In genomic region chr3:102992936-102993335, GRCm38 (mm10) we compare ENCODE assay signal across 33 mouse cellular contexts. TPM values are rescaled to one million over a fixed set of nuclear protein-coding genes. Genes with fewer than 3 reads are reported as not detected.
A peak's percentile ranks its signal among the peaks of the same experiment; 100 is the strongest.
DNase-seq lines count a peak whose midpoint lies in the region; ATAC-seq and TF ChIP-seq lines count a peak whose summit lies in the region.
"Had no signal": no experiment of that assay in that cellular context is flagged by ENCODE, and none has a peak within 500 bp of the region (broad histone marks: within the 10 kb centered on the region; RNA-seq: fewer than 3 reads in every experiment).

No protein-coding gene starts in this region.

- no peak for TF ChIP-seq CTCF in heart, adult 2 months (IDR thresholded peaks at IDR 0.05)
- no peak for TF ChIP-seq CTCF in lung, postnatal 0 days (IDR thresholded peaks at IDR 0.05)

- ATAC-seq in lung, postnatal 0 days = peak; percentile 6; the same call in 1 of the 2 replicates
- ATAC-seq in midbrain, embryonic 11.5 days (ENCODE audit: low FRiP score) = no peak
- ATAC-seq: forebrain, embryonic 13.5 days; midbrain, embryonic 16.5 days had no signal

- H3K4me3 ChIP-seq in heart, adult 2 months = no peak overlapping the region
- H3K4me3 ChIP-seq in lung, postnatal 0 days (ENCODE audit: low read depth, low read length) = no peak overlapping the region
- H3K4me3 ChIP-seq in myocyte = no peak overlapping the region
- H3K4me3 ChIP-seq in midbrain, embryonic 11.5 days (ENCODE audit: low read depth, low read length) = no peak overlapping the region
- H3K4me3 ChIP-seq: erythroblast, embryonic 14.5 days; forebrain, embryonic 13.5 days; heart, embryonic 13.5 days; hindbrain, embryonic 10.5 days; layer of hippocampus, adult 2 months; limb, embryonic 15.5 days; liver, embryonic 15.5 days; megakaryocyte, embryonic 14.5 days had no signal

- no peak overlapping the region for H3K27ac ChIP-seq in heart, adult 2 months
- H3K27ac ChIP-seq in lung, postnatal 0 days (ENCODE audit: low read length) = no peak overlapping the region
- H3K27ac ChIP-seq in midbrain, embryonic 11.5 days (ENCODE audit: low read depth, low read length) = no peak overlapping the region
- H3K27ac ChIP-seq: forebrain, embryonic 13.5 days; heart, embryonic 13.5 days; hindbrain, embryonic 10.5 days; layer of hippocampus, adult 2 months; limb, embryonic 15.5 days; liver, embryonic 15.5 days had no signal

- no peak overlapping the region for H3K9ac ChIP-seq in heart, adult 2 months (ENCODE audit: low read depth, low read length)
- no peak overlapping the region for H3K9ac ChIP-seq in lung, postnatal 0 days (replicated peaks; ENCODE audit: low read depth)
- no peak overlapping the region for H3K9ac ChIP-seq in midbrain, embryonic 11.5 days (ENCODE audit: low read length)
- H3K9ac ChIP-seq: forebrain, embryonic 13.5 days; heart, embryonic 13.5 days; limb, embryonic 15.5 days; liver, embryonic 15.5 days had no signal

- H3K4me2 ChIP-seq in lung, postnatal 0 days (replicated peaks; ENCODE audit: low read depth, low read length) = no peak overlapping the region
- H3K4me2 ChIP-seq in myocyte (ENCODE audit: low read depth) = peak overlapping the region; percentile 60
- H3K4me2 ChIP-seq in midbrain, embryonic 11.5 days = no peak overlapping the region
- H3K4me2 ChIP-seq: forebrain, embryonic 13.5 days; heart, embryonic 13.5 days; limb, embryonic 15.5 days; liver, embryonic 15.5 days had no signal

- no peaks in the 10 kb centered on the region for H3K27me3 ChIP-seq in heart, adult 2 months (ENCODE audit: control insufficient read depth, insufficient read depth, low read length)
- no peaks in the 10 kb centered on the region for H3K27me3 ChIP-seq in lung, postnatal 0 days (replicated peaks; ENCODE audit: insufficient read depth, low read length)
- no peaks in the 10 kb centered on the region for H3K27me3 ChIP-seq in myocyte (ENCODE audit: control insufficient read depth, insufficient read depth, insufficient read length)
- H3K27me3 ChIP-seq in midbrain, embryonic 11.5 days (ENCODE audit: control insufficient read depth, insufficient read depth, low read length) = no peaks in the 10 kb centered on the region
- H3K27me3 ChIP-seq: CH12.LX; forebrain, embryonic 13.5 days; heart, embryonic 13.5 days; limb, embryonic 15.5 days had no signal

- TF ChIP-seq EP300 in heart, adult 2 months (IDR thresholded peaks at IDR 0.05; ENCODE audit: insufficient read depth, low read depth, low read length) = no peak
- TF ChIP-seq EP300 in lung, postnatal 0 days (IDR thresholded peaks at IDR 0.05) = peak; percentile 24; the same call in 1 of the 2 replicates

- peaks cover 9% of the 10 kb centered on the region for H3K36me3 ChIP-seq in heart, adult 2 months (ENCODE audit: control insufficient read depth, insufficient read depth, low read length)
- H3K36me3 ChIP-seq in lung, postnatal 0 days (ENCODE audit: insufficient read depth, low read length) = no peaks in the 10 kb centered on the region
- H3K36me3 ChIP-seq in myocyte (ENCODE audit: control insufficient read depth, insufficient read depth) = no peaks in the 10 kb centered on the region
- no peaks in the 10 kb centered on the region for H3K36me3 ChIP-seq in midbrain, embryonic 11.5 days (ENCODE audit: control insufficient read depth, insufficient read depth, low read length)
- H3K36me3 ChIP-seq: liver, embryonic 15.5 days had no signal

- 7% methylated on average over 3 of the region's 3 CpGs for WGBS in heart, adult 2 months
- WGBS in lung, postnatal 0 days = 3% methylated on average over 3 of the region's 3 CpGs
- WGBS in midbrain, embryonic 11.5 days = 54% methylated on average over 3 of the region's 3 CpGs

- TF ChIP-seq POLR2A in heart, adult 2 months (IDR thresholded peaks at IDR 0.05; ENCODE audit: insufficient read depth, low read depth, low read length) = no peak
- TF ChIP-seq POLR2A in myocyte (IDR thresholded peaks at IDR 0.05; ENCODE audit: insufficient read length, low read depth) = no peak

- no peaks in the 10 kb centered on the region for H3K9me3 ChIP-seq in lung, postnatal 0 days (ENCODE audit: low read length)
- H3K9me3 ChIP-seq in midbrain, embryonic 11.5 days (ENCODE audit: control insufficient read depth, low read length) = no peaks in the 10 kb centered on the region
- H3K9me3 ChIP-seq: forebrain, embryonic 13.5 days; heart, embryonic 13.5 days; hindbrain, embryonic 10.5 days; limb, embryonic 15.5 days; liver, embryonic 15.5 days; megakaryocyte, embryonic 14.5 days had no signal

- H3K4me1 ChIP-seq in heart, adult 2 months (ENCODE audit: control insufficient read depth, insufficient read depth, low read length) = peaks cover 6% of the 10 kb centered on the region
- H3K4me1 ChIP-seq in lung, postnatal 0 days (ENCODE audit: insufficient read depth, low read depth, low read length) = peaks cover 3% of the 10 kb centered on the region
- H3K4me1 ChIP-seq in midbrain, embryonic 11.5 days (ENCODE audit: control insufficient read depth, insufficient read depth, low read length) = peaks cover 14% of the 10 kb centered on the region; the same call in 1 of the 2 replicates

- peak; percentile 64 for DNase-seq in heart, adult 11 months
- DNase-seq in heart, adult 2 months = no peak
- DNase-seq in lung, postnatal 0 days (ENCODE audit: low spot score) = peak; percentile 56
- DNase-seq in lung, postnatal 25 days (ENCODE audit: low spot score) = no peak
- peak; percentile 90 for DNase-seq in NIH3T3 (ENCODE audit: low read depth)
- DNase-seq in spleen, adult 12 weeks (ENCODE audit: low spot score) = no peak
- DNase-seq in midbrain, embryonic 11.5 days (ENCODE audit: low spot score, missing footprints) = no peak
- DNase-seq: adrenal gland, postnatal 25 days; cerebellum, adult 18-20 months; cerebellum, postnatal 25 days; embryo, embryonic 11 days; gastrocnemius, postnatal 14 days; kidney, adult 11 months; kidney, postnatal 14 days; layer of hippocampus, postnatal 36 days; lung, postnatal 10 days; spleen, adult 18-20 months; thymus, adult 18-20 months; thymus, postnatal 4 days had no signal

- H3ac ChIP-seq in myocyte (ENCODE audit: control insufficient read depth, insufficient read length) = no peak overlapping the region

- H3K79me2 ChIP-seq in heart, adult 2 months (replicated peaks; ENCODE audit: control insufficient read depth, insufficient read depth, low read length) = no peaks in the 10 kb centered on the region
- peaks cover 15% of the 10 kb centered on the region for H3K79me2 ChIP-seq in myocyte (ENCODE audit: control insufficient read depth, insufficient read depth)

- intact Hi-C loops in heart, adult 2 months (cut with DNase I) = loop anchor here (10.0 kb wide), 1 partner anchor 258 kb away; the partner anchor contains the start of gene Tspan2

TF ChIP-seq in myocyte, 11 proteins besides CTCF, POLR2A, EP300 and RAD21:
- TF ChIP-seq MYOG (IDR thresholded peaks at IDR 0.05; ENCODE audit: control insufficient read depth in 1 of 3, insufficient read depth in 1 of 3, insufficient read length in 2 of 3, low read depth in 2 of 3) (no peak), REST (IDR thresholded peaks at IDR 0.05; ENCODE audit: insufficient read depth, insufficient read length) (no peak), POLR2AphosphoS2 (IDR thresholded peaks at IDR 0.05; ENCODE audit: insufficient read length, low read depth) (no peak), USF1 (IDR thresholded peaks at IDR 0.05; ENCODE audit: low read depth) (no peak), TCF12 (IDR thresholded peaks at IDR 0.05; ENCODE audit: insufficient read depth, poor library complexity, severe bottlenecking) (no peak), MAX (IDR thresholded peaks at IDR 0.05; ENCODE audit: low read depth) (no peak), CEBPB (IDR thresholded peaks at IDR 0.05; ENCODE audit: insufficient read depth, poor library complexity, severe bottlenecking) (no peak), E2F4 (IDR thresholded peaks at IDR 0.05; ENCODE audit: insufficient read depth) (no peak), TCF3 (IDR thresholded peaks at IDR 0.05; ENCODE audit: insufficient read length, low read depth) (no peak), MYOD1 (IDR thresholded peaks at IDR 0.05; ENCODE audit: control insufficient read depth in 1 of 3, insufficient read length in 2 of 3, low read depth in 2 of 3) (no peak), SRF (IDR thresholded peaks at IDR 0.05; ENCODE audit: control insufficient read depth, insufficient read length, low read depth) (no peak)

RNA-seq across cellular contexts. Expression of gene Sike1, which starts 2.6 kb away (rescaled TPM):
- total RNA-seq in heart, adult 2 months (2021) = 10 to 100 TPM; 65.3 to 66.7 TPM
- 26.4 and 43.7 TPM in 2 replicates for polyA plus RNA-seq in heart, adult 2 months (2012; rRNA removed)
- 56.3 and 66.6 TPM in 2 replicates for polyA plus RNA-seq in lung, postnatal 0 days (2015; fragmentation: Nextera tagmentation; extraction: Ambion mirVana)
- 27.0 TPM for polyA plus RNA-seq in myocyte (2012; fragmentation: generic; extraction: Trizol)
- polyA plus RNA-seq in midbrain, embryonic 11.5 days (2014; fragmentation: Nextera tagmentation; extraction: Ambion mirVana) = 108 and 116 TPM in 2 replicates

RNA-seq across cellular contexts. Expression of gene Csde1, which starts 27.3 kb away (rescaled TPM):
- total RNA-seq in heart, adult 2 months (2021) = 100 to 1,000 TPM; 515 to 591 TPM
- 65.3 and 130 TPM in 2 replicates for polyA plus RNA-seq in heart, adult 2 months (2012; rRNA removed)
- 167 and 191 TPM in 2 replicates for polyA plus RNA-seq in lung, postnatal 0 days (2015; fragmentation: Nextera tagmentation; extraction: Ambion mirVana)
- 112 TPM for polyA plus RNA-seq in myocyte (2012; fragmentation: generic; extraction: Trizol)
- 522 and 609 TPM in 2 replicates for polyA plus RNA-seq in midbrain, embryonic 11.5 days (2014; fragmentation: Nextera tagmentation; extraction: Ambion mirVana)

RNA-seq across cellular contexts. Expression of gene Nr1h5, which starts 29.0 kb away (rescaled TPM):
- not detected for total RNA-seq in heart, adult 2 months (2021)
- polyA plus RNA-seq in heart, adult 2 months (2012; rRNA removed) = not detected in 2 replicates
- polyA plus RNA-seq in lung, postnatal 0 days (2015; fragmentation: Nextera tagmentation; extraction: Ambion mirVana) = 0.06 TPM in 1 of 2 replicates, not detected in the other
- 0.17 TPM for polyA plus RNA-seq in myocyte (2012; fragmentation: generic; extraction: Trizol)
- polyA plus RNA-seq in midbrain, embryonic 11.5 days (2014; fragmentation: Nextera tagmentation; extraction: Ambion mirVana) = 0.04 and 0.19 TPM in 2 replicates
- total RNA-seq: adrenal gland, postnatal 25 days; CH12.LX; gastrocnemius, postnatal 14 days; layer of hippocampus, adult 2 months; layer of hippocampus, postnatal 36 days; left cerebral cortex, postnatal 36 days; neutrophil, adult 5-6 weeks had no signal
- polyA plus RNA-seq: erythroblast, embryonic 14.5 days; forebrain, embryonic 13.5 days; hindbrain, embryonic 10.5 days; limb, embryonic 15.5 days; stomach, embryonic 14.5 days had no signal

RNA-seq across cellular contexts. Expression of gene Sycp1, which starts 57.0 kb away (rescaled TPM):
- total RNA-seq in heart, adult 2 months (2021) = under 1 TPM in 1 of 2 experiments, not detected in 1; 0.10 TPM
- 0.18 TPM in 1 of 2 replicates, not detected in the other for polyA plus RNA-seq in heart, adult 2 months (2012; rRNA removed)
- polyA plus RNA-seq in lung, postnatal 0 days (2015; fragmentation: Nextera tagmentation; extraction: Ambion mirVana) = not detected in 2 replicates
- polyA plus RNA-seq in myocyte (2012; fragmentation: generic; extraction: Trizol) = 0.17 TPM
- polyA plus RNA-seq in midbrain, embryonic 11.5 days (2014; fragmentation: Nextera tagmentation; extraction: Ambion mirVana) = not detected in 2 replicates
- total RNA-seq: adrenal gland, postnatal 25 days; CH12.LX; gastrocnemius, postnatal 14 days; layer of hippocampus, adult 2 months; layer of hippocampus, postnatal 36 days; left cerebral cortex, postnatal 36 days; neutrophil, adult 5-6 weeks had no signal
- polyA plus RNA-seq: erythroblast, embryonic 14.5 days; forebrain, embryonic 13.5 days; heart, embryonic 13.5 days; hindbrain, embryonic 10.5 days; limb, embryonic 15.5 days; liver, embryonic 15.5 days; midbrain, embryonic 16.5 days; stomach, embryonic 14.5 days had no signal

Comparison
In these comparisons a context has a peak if more than half of its experiments do, and no peak if none do; other contexts are left out.
1. DNase-seq: peak in heart, adult 11 months (single experiment), lung, postnatal 0 days (single experiment) and NIH3T3 (single experiment); none in heart, adult 2 months (0 of 2), lung, postnatal 25 days (single experiment), spleen, adult 12 weeks (single experiment) and midbrain, embryonic 11.5 days (single experiment).